28 mouse cellular contexts compared by ENCODE assay signal in the genomic region with DNA sequence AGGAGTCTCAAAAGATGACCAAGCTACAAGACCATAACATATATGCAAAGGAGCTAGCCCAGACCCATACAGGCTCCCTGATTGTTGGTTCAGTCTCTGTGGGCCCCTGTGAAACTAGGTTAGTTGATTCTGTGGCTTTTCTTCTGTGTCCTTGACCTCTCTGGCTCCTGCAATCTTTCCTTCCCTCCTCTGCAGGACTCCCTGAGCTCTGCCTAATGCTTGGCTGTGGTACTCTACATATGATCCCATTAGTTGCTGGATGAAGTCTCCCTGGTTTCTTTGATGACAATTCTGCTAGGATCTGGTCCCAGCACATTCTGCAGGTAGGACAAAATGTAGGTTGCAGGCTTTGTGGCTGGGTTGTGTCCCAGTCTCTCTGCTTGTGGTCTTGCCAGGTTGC.
"Had no signal": no experiment of that assay in that cellular context is flagged by ENCODE, and none has a peak within 500 bp of the region (broad histone marks: within the 10 kb centered on the region; RNA-seq: fewer than 3 reads in every experiment).

No protein-coding gene starts in this region.

- DNase-seq: heart, postnatal 14 days; heart, postnatal 36 days; heart, postnatal 4 days; kidney, adult 11 months; kidney, adult 18-20 months; kidney, adult 8-10 months; kidney, adult 9 months; kidney, postnatal 14 days; kidney, postnatal 25 days; kidney, postnatal 36 days; kidney, postnatal 4 days; layer of hippocampus, adult 9-11 months; layer of hippocampus, postnatal 36 days had no signal

- H3K36me3 ChIP-seq: heart, embryonic 10.5 days; heart, embryonic 12.5 days; heart, embryonic 13.5 days; heart, embryonic 15.5 days; hindbrain, embryonic 10.5 days; hindbrain, embryonic 12.5 days; hindbrain, embryonic 13.5 days; hindbrain, embryonic 15.5 days; intestine, embryonic 15.5 days; kidney, embryonic 15.5 days had no signal

- H3K27me3 ChIP-seq: heart, embryonic 13.5 days; heart, embryonic 15.5 days; hindbrain, embryonic 12.5 days; hindbrain, embryonic 13.5 days; hindbrain, embryonic 15.5 days; intestine, embryonic 15.5 days; kidney, embryonic 15.5 days had no signal

- H3K4me3 ChIP-seq: heart, embryonic 10.5 days; heart, embryonic 12.5 days; heart, embryonic 13.5 days; heart, embryonic 15.5 days; hindbrain, embryonic 10.5 days; hindbrain, embryonic 12.5 days; hindbrain, embryonic 13.5 days; hindbrain, embryonic 15.5 days; intestine, embryonic 15.5 days; kidney, embryonic 15.5 days; layer of hippocampus, adult 2 months; left cerebral cortex, adult 2 months had no signal

- H3K27ac ChIP-seq: heart, embryonic 10.5 days; heart, embryonic 13.5 days; heart, embryonic 15.5 days; hindbrain, embryonic 10.5 days; hindbrain, embryonic 12.5 days; hindbrain, embryonic 13.5 days; hindbrain, embryonic 14.5 days; hindbrain, embryonic 15.5 days; hindbrain, postnatal 0 days; intestine, embryonic 15.5 days; kidney, embryonic 15.5 days; kidney, postnatal 0 days; layer of hippocampus, adult 2 months; left cerebral cortex, adult 2 months had no signal

- H3K4me1 ChIP-seq: heart, embryonic 10.5 days; heart, embryonic 12.5 days; heart, embryonic 13.5 days; heart, embryonic 15.5 days; hindbrain, embryonic 10.5 days; hindbrain, embryonic 12.5 days; hindbrain, embryonic 13.5 days; hindbrain, embryonic 15.5 days; intestine, embryonic 15.5 days had no signal
